Mouse (Mus musculus) limb, embryonic 14.5 days (tissue): Measurements from ENCODE around the gene Gm17482. TPM values are rescaled to one million over a fixed set of nuclear protein-coding genes. Genes with fewer than 3 reads are reported as not detected.

Experiments
- ATAC-seq: fragments of 200-750 bp; cut with Nextera tagmentation; 2 replicates; pipeline ENCODE4 v1.8.0; 2017; ENCODE audit warnings: low read depth, moderate number of reproducible peaks, moderate TSS enrichment; ENCODE audit not compliant: low FRiP score
- DNase-seq: peaks from one replicate; pipeline ENCODE4 v3.0.0-alpha.2; 2015; ENCODE audit warnings: low spot score
- H3K27ac ChIP-seq: fragments of 300-500 bp; sonication (generic); replicated peaks from 2 replicates; pipeline ENCODE4 v1.5.1; 2014; ENCODE audit warnings: low read depth, mild to moderate bottlenecking, low read length, moderate library complexity, mixed read lengths
- H3K27me3 ChIP-seq: fragments of 300-500 bp; sonication (generic); 2 replicates; pipeline ENCODE4 v1.6.1; 2014; ENCODE audit warnings: low read length, mixed read lengths; ENCODE audit not compliant: control insufficient read depth, insufficient read depth
- H3K36me3 ChIP-seq: fragments of 300-500 bp; sonication (generic); 2 replicates; pipeline ENCODE4 v1.6.1; 2014; ENCODE audit warnings: mild to moderate bottlenecking, low read length, moderate library complexity, mixed read lengths; ENCODE audit not compliant: control insufficient read depth, insufficient read depth
- H3K4me1 ChIP-seq: fragments of 300-500 bp; sonication (generic); 2 replicates; pipeline ENCODE4 v1.6.1; 2014; ENCODE audit warnings: antibody characterized with exemption, low read length, mixed read lengths; ENCODE audit not compliant: control insufficient read depth, insufficient read depth
- H3K4me2 ChIP-seq: fragments of 300-500 bp; sonication (generic); replicated peaks from 2 replicates; pipeline ENCODE4 v1.6.1; 2014; ENCODE audit warnings: low read depth, mild to moderate bottlenecking, low read length, moderate library complexity; ENCODE audit not compliant: severe bottlenecking
- H3K4me3 ChIP-seq: fragments of 300-500 bp; sonication (generic); replicated peaks from 2 replicates; pipeline ENCODE4 v1.5.1; 2014; ENCODE audit warnings: low read length
- H3K9ac ChIP-seq: fragments of 300-500 bp; sonication (generic); 2 replicates; pipeline ENCODE4 v1.6.1; 2014; ENCODE audit warnings: mild to moderate bottlenecking, low read depth, low read length, moderate library complexity; ENCODE audit not compliant: severe bottlenecking
- H3K9me3 ChIP-seq: fragments of 300-500 bp; sonication (generic); 2 replicates; pipeline ENCODE4 v1.6.1; 2016; ENCODE audit warnings: low read length; ENCODE audit not compliant: control insufficient read depth
- POLR2A ChIP-seq: fragments of 200-500 bp; IDR thresholded peaks from 2 replicates; pipeline ENCODE4 v1.8.0; 2012; ENCODE audit warnings: inconsistent platforms, mild to moderate bottlenecking, moderate library complexity, borderline replicate concordance; ENCODE audit not compliant: insufficient read depth, insufficient read length; ENCODE audit errors: extremely low read depth
- WGBS: fragments of 180-500 bp; shearing (Covaris S2); extraction: QIAGEN DNeasy Blood & Tissue Kit; methylation state at CpG from one replicate; pipeline ENCODE4 v1.1.7; 2014; 5-methylcytosine and 5-hydroxymethylcytosine counted together
- polyA plus RNA-seq, 2 experiments: library from polyadenylated mRNA; depleted of rRNA in 1 of 2; stranded (reverse) in 1 of 2; unstranded in 1 of 2; fragments of >200 nt; fragmentation: Nextera tagmentation in 1 of 2; extraction: Ambion mirVana in 1 of 2; gene quantifications; 2 replicates each; pipeline versions ENCODE4 v1.2.1 to v1.2.3; 2012 to 2014

Gene Gm17482
- polyA plus RNA-seq, 2 experiments = not detected

GRCm38 (mm10) chr6:115292621-115293020 lies 65.5 kb downstream of the Gm17482 start:
- no peaks in the 10 kb centered on the region for H3K4me1 ChIP-seq
- 75% methylated on average over 6 of the region's 6 CpGs for WGBS
- TF ChIP-seq POLR2A = no peak

GRCm38 (mm10) chr6:115293877-115294276 lies 66.7 kb downstream of the Gm17482 start:
- ATAC-seq = no peak
- TF ChIP-seq POLR2A = no peak
- WGBS = 78% methylated on average over 2 of the region's 2 CpGs
- H3K4me3 ChIP-seq = no peak overlapping the region
- H3K27ac ChIP-seq = no peak overlapping the region
- H3K36me3 ChIP-seq = no peaks in the 10 kb centered on the region
- H3K27me3 ChIP-seq = no peaks in the 10 kb centered on the region
- no peaks in the 10 kb centered on the region for H3K4me1 ChIP-seq
- H3K4me2 ChIP-seq = no peak overlapping the region
- H3K9ac ChIP-seq = no peak overlapping the region
- H3K9me3 ChIP-seq = no peaks in the 10 kb centered on the region
- no peak for DNase-seq

More at GRCm38 (mm10) chr6:115292621-115293020, 65.5 kb downstream of the Gm17482 start:
- ATAC-seq = no peak
- H3K27me3 ChIP-seq = no peaks in the 10 kb centered on the region
- DNase-seq = no peak
- H3K4me2 ChIP-seq = no peak overlapping the region
- H3K27ac ChIP-seq = no peak overlapping the region
- H3K36me3 ChIP-seq = no peaks in the 10 kb centered on the region
- no peak overlapping the region for H3K9ac ChIP-seq
- no peak overlapping the region for H3K4me3 ChIP-seq
- H3K9me3 ChIP-seq = no peaks in the 10 kb centered on the region

GRCm38 (mm10) chr6:115307134-115307533 lies 80.0 kb downstream of the Gm17482 start:
- 75% methylated on average over 2 of the region's 2 CpGs for WGBS
- H3K27me3 ChIP-seq = no peaks in the 10 kb centered on the region
- H3K27ac ChIP-seq = no peak overlapping the region
- no peak overlapping the region for H3K4me3 ChIP-seq
- no peaks in the 10 kb centered on the region for H3K4me1 ChIP-seq
- no peak for ATAC-seq
- H3K9me3 ChIP-seq = no peaks in the 10 kb centered on the region
- H3K36me3 ChIP-seq = no peaks in the 10 kb centered on the region
- no peak for DNase-seq
- TF ChIP-seq POLR2A = no peak
- no peak overlapping the region for H3K9ac ChIP-seq
- H3K4me2 ChIP-seq = no peak overlapping the region

Other genes starting within 250 kb of the Gm17482 start
- gene Tamm41, start 189.5 kb upstream of the Gm17482 start, polyA plus RNA-seq (2012; rRNA removed) = 38.7 and 39.8 TPM in 2 replicates
- gene Tamm41, start 189.5 kb upstream of the Gm17482 start, polyA plus RNA-seq (2014; fragmentation: Nextera tagmentation; extraction: Ambion mirVana) = 60.8 and 70.8 TPM in 2 replicates
- 1.6 TPM in 2 replicates for gene Syn2, start 92.4 kb upstream of the Gm17482 start, polyA plus RNA-seq (2012; rRNA removed)
- 0.91 and 1.2 TPM in 2 replicates for gene Syn2, start 92.4 kb upstream of the Gm17482 start, polyA plus RNA-seq (2014; fragmentation: Nextera tagmentation; extraction: Ambion mirVana)
- 0.49 and 0.54 TPM in 2 replicates for gene Timp4, start 24.9 kb downstream of the Gm17482 start, polyA plus RNA-seq (2012; rRNA removed)
- 0.28 and 0.48 TPM in 2 replicates for gene Timp4, start 24.9 kb downstream of the Gm17482 start, polyA plus RNA-seq (2014; fragmentation: Nextera tagmentation; extraction: Ambion mirVana)
- 0.91 and 2.1 TPM in 2 replicates for gene Pparg, start 133.6 kb downstream of the Gm17482 start, polyA plus RNA-seq (2012; rRNA removed)
- 1.7 and 2.3 TPM in 2 replicates for gene Pparg, start 133.6 kb downstream of the Gm17482 start, polyA plus RNA-seq (2014; fragmentation: Nextera tagmentation; extraction: Ambion mirVana)